9 mouse cellular contexts compared by ENCODE assay signal in the genomic region with DNA sequence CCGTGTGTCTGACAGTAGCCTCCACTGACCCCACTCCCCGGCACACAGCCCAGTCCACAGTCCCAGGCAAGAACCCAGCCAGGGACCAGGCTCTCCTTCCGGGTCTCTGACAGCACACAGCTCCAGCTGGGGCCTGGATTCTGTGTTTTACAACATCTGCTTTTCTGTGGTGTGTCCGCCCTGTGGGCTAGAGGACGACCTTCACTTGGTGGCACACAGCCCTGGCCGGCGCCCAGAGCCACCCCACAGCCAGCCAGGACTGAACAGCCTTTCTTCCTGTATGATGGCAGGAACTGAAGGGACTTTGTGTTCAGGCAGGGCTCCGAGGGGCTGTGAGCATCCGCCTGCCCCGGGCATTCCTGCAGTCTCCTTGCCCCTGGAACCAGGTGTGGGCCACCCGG. TPM values are rescaled to one million over a fixed set of nuclear protein-coding genes. Genes with fewer than 3 reads are reported as not detected.
DNase-seq lines count a peak whose midpoint lies in the region; ATAC-seq and TF ChIP-seq lines count a peak whose summit lies in the region.
"Had no signal": no experiment of that assay in that cellular context is flagged by ENCODE, and none has a peak within 500 bp of the region (broad histone marks: within the 10 kb centered on the region; RNA-seq: fewer than 3 reads in every experiment).

No protein-coding gene starts in this region.

- 47% methylated on average over 11 of the region's 11 CpGs for WGBS in hindbrain, postnatal 0 days
- WGBS in hindbrain, embryonic 14.5 days = 81% methylated on average over 11 of the region's 11 CpGs

- H3K4me3 ChIP-seq in hindbrain, postnatal 0 days (ENCODE audit: low read length) = no peak overlapping the region
- H3K4me3 ChIP-seq in hindbrain, embryonic 14.5 days (replicated peaks; ENCODE audit: low read length) = no peak overlapping the region
- H3K4me3 ChIP-seq: erythroblast, embryonic 14.5 days had no signal

- no peaks in the 10 kb centered on the region for H3K27me3 ChIP-seq in hindbrain, postnatal 0 days (ENCODE audit: insufficient read depth, low read length)
- H3K27me3 ChIP-seq in hindbrain, embryonic 14.5 days (ENCODE audit: control insufficient read depth, insufficient read depth, low read length) = no peaks in the 10 kb centered on the region

- no peak for TF ChIP-seq CTCF in hindbrain, postnatal 0 days (IDR thresholded peaks at IDR 0.05; ENCODE audit: low read depth)

- no peak overlapping the region for H3K4me2 ChIP-seq in hindbrain, postnatal 0 days (ENCODE audit: low read depth, low read length)
- H3K4me2 ChIP-seq in hindbrain, embryonic 14.5 days (replicated peaks) = no peak overlapping the region

- H3K9ac ChIP-seq in hindbrain, postnatal 0 days (replicated peaks; ENCODE audit: low read length) = no peak overlapping the region
- H3K9ac ChIP-seq in hindbrain, embryonic 14.5 days = no peak overlapping the region

- ATAC-seq in hindbrain, postnatal 0 days = peak; percentile 83
- no peak; the same call in 1 of the 2 replicates for ATAC-seq in hindbrain, embryonic 14.5 days (ENCODE audit: low FRiP score)
- no peak for ATAC-seq in activated CD4-positive, CD25-positive, alpha-beta regulatory T cell, adult 4 months

- peaks cover 35% of the 10 kb centered on the region; the same call in 1 of the 2 replicates for H3K36me3 ChIP-seq in hindbrain, postnatal 0 days (ENCODE audit: insufficient read depth, low read length)
- peaks cover 39% of the 10 kb centered on the region for H3K36me3 ChIP-seq in hindbrain, embryonic 14.5 days (replicated peaks; ENCODE audit: control insufficient read depth, insufficient read depth)

- no peaks in the 10 kb centered on the region for H3K9me3 ChIP-seq in hindbrain, postnatal 0 days (ENCODE audit: low read length)
- H3K9me3 ChIP-seq in hindbrain, embryonic 14.5 days (ENCODE audit: control insufficient read depth, low read length) = no peaks in the 10 kb centered on the region

- H3K27ac ChIP-seq in hindbrain, postnatal 0 days = peak overlapping the region; percentile 66
- no peak overlapping the region for H3K27ac ChIP-seq in hindbrain, embryonic 14.5 days

- H3K4me1 ChIP-seq in hindbrain, postnatal 0 days (ENCODE audit: insufficient read depth, low read length) = peaks cover 6% of the 10 kb centered on the region; the same call in 1 of the 2 replicates
- H3K4me1 ChIP-seq in hindbrain, embryonic 14.5 days (replicated peaks; ENCODE audit: control insufficient read depth, insufficient read depth, low read length) = no peaks in the 10 kb centered on the region

- intact Hi-C loops in gastrocnemius, postnatal 36 days (cut with DNase I) = no loop called here

- DNase-seq in hindbrain, postnatal 0 days (ENCODE audit: low spot score) = peak; percentile 65
- DNase-seq in hindbrain, embryonic 14.5 days (ENCODE audit: low spot score) = no peak
- peak; percentile 23 for DNase-seq in cerebellum, adult 9-10 months
- peak; percentile 70 to 75 for DNase-seq in gastrocnemius, postnatal 36 days
- DNase-seq in layer of hippocampus, adult 18-20 months (ENCODE audit: low spot score in 2 of 2) = peak; percentile 22 to 47
- peak; percentile 43 to 78 for DNase-seq in lung, postnatal 4 days
- no peak for DNase-seq in natural killer cell, adult 2 months (ENCODE audit: low spot score in 2 of 2)

RNA-seq across cellular contexts. Expression of a gene that starts 22.2 kb away (rescaled TPM):
- total RNA-seq in hindbrain, postnatal 0 days (2014; rRNA removed) = 0.26 and 1.0 TPM in 2 replicates
- 0.72 and 0.80 TPM in 2 replicates for polyA plus RNA-seq in hindbrain, postnatal 0 days (2015; fragmentation: Nextera tagmentation; extraction: Ambion mirVana)
- polyA plus RNA-seq in hindbrain, embryonic 14.5 days (2014; fragmentation: Nextera tagmentation; extraction: Ambion mirVana) = 0.87 and 1.0 TPM in 2 replicates
- under 1 TPM; 0.17 to 0.38 TPM for total RNA-seq in gastrocnemius, postnatal 36 days (2021)
- under 1 TPM in 1 of 2 experiments, not detected in 1; 0.52 TPM for total RNA-seq in layer of hippocampus, adult 18-20 months (2021)
- polyA plus RNA-seq in activated CD4-positive, CD25-positive, alpha-beta regulatory T cell, adult 4 months (2017; shearing (Covaris generic)) = not detected
- polyA plus RNA-seq: erythroblast, embryonic 14.5 days had no signal

RNA-seq across cellular contexts. Expression of a gene that starts 28.2 kb away (rescaled TPM):
- total RNA-seq in hindbrain, postnatal 0 days (2014; rRNA removed) = 25.5 and 34.2 TPM in 2 replicates
- polyA plus RNA-seq in hindbrain, postnatal 0 days (2015; fragmentation: Nextera tagmentation; extraction: Ambion mirVana) = 33.2 and 36.6 TPM in 2 replicates
- 26.2 and 27.1 TPM in 2 replicates for polyA plus RNA-seq in hindbrain, embryonic 14.5 days (2014; fragmentation: Nextera tagmentation; extraction: Ambion mirVana)
- total RNA-seq in gastrocnemius, postnatal 36 days (2021) = 1 to 10 TPM; 3.4 to 3.5 TPM
- 10 to 100 TPM; 14.0 to 14.4 TPM for total RNA-seq in layer of hippocampus, adult 18-20 months (2021)
- polyA plus RNA-seq in activated CD4-positive, CD25-positive, alpha-beta regulatory T cell, adult 4 months (2017; shearing (Covaris generic)) = not detected

Comparison
In these comparisons a context has a peak if more than half of its experiments do, and no peak if none do; other contexts are left out.
1. DNase-seq: peak in hindbrain, postnatal 0 days (single experiment), cerebellum, adult 9-10 months (single experiment), gastrocnemius, postnatal 36 days (2 of 2), layer of hippocampus, adult 18-20 months (2 of 2) and lung, postnatal 4 days (2 of 2); none in hindbrain, embryonic 14.5 days (single experiment) and natural killer cell, adult 2 months (0 of 2).